Mouse (Mus musculus): ENCODE results near the gene Stmn1. TPM values are rescaled to one million over a fixed set of nuclear protein-coding genes. Genes with fewer than 3 reads are reported as not detected.

Stmn1 gene
- polyA plus RNA-seq, 1 experiment, result 109 TPM

GRCm38 (mm10) chr4:134479839-134480238 is 11.7 kb downstream of the Stmn1 start:
- no peaks in the 10 kb centered on the region for H3K27me3 ChIP-seq (ENCODE audit: control insufficient read depth, insufficient read depth, low read length)
- no peaks in the 10 kb centered on the region; the same call in 1 of the 2 replicates for H3K36me3 ChIP-seq (ENCODE audit: control insufficient read depth, insufficient read depth, low read length)
- TF ChIP-seq POLR2A (IDR thresholded peaks at IDR 0.05; ENCODE audit: control insufficient read depth, low read depth, low read length) (no peak), CTCF (IDR thresholded peaks at IDR 0.05; ENCODE audit: control insufficient read depth, insufficient read depth, insufficient replicate concordance, low read depth, low read length) (no peak)
- H3K4me1 ChIP-seq (ENCODE audit: control insufficient read depth, insufficient read depth, low read length), result peaks cover 5% of the 10 kb centered on the region; the same call in 1 of the 2 replicates
- H3K4me3 ChIP-seq (ENCODE audit: control insufficient read depth, low read depth, low read length), result no peak overlapping the region
- no peak overlapping the region for H3K27ac ChIP-seq (ENCODE audit: control insufficient read depth, insufficient read depth, low read depth, low read length)

GRCm38 (mm10) chr4:134480864-134481263 is 12.7 kb downstream of the Stmn1 start:
- Histone ChIP-seq H3K36me3 (ENCODE audit: control insufficient read depth, insufficient read depth, low read length) (no peaks in the 10 kb centered on the region; the same call in 1 of the 2 replicates), H3K27ac (ENCODE audit: control insufficient read depth, insufficient read depth, low read depth, low read length) (no peak overlapping the region)
- TF ChIP-seq CTCF (IDR thresholded peaks at IDR 0.05; ENCODE audit: control insufficient read depth, insufficient read depth, insufficient replicate concordance, low read depth, low read length) (peak; percentile 83; the same call in 1 of the 2 replicates), POLR2A (IDR thresholded peaks at IDR 0.05; ENCODE audit: control insufficient read depth, low read depth, low read length) (no peak)

GRCm38 (mm10) chr4:134481270-134481669 is 13.2 kb downstream of the Stmn1 start:
- Histone ChIP-seq H3K27me3 (ENCODE audit: control insufficient read depth, insufficient read depth, low read length) (no peaks in the 10 kb centered on the region), H3K4me1 (ENCODE audit: control insufficient read depth, insufficient read depth, low read length) (peaks cover 5% of the 10 kb centered on the region; the same call in 1 of the 2 replicates), H3K4me3 (ENCODE audit: control insufficient read depth, low read depth, low read length) (no peak overlapping the region)

More at GRCm38 (mm10) chr4:134480864-134481263, 12.7 kb downstream of the Stmn1 start:
- Histone ChIP-seq H3K4me3 (ENCODE audit: control insufficient read depth, low read depth, low read length) (no peak overlapping the region), H3K27me3 (ENCODE audit: control insufficient read depth, insufficient read depth, low read length) (no peaks in the 10 kb centered on the region), H3K4me1 (ENCODE audit: control insufficient read depth, insufficient read depth, low read length) (peaks cover 5% of the 10 kb centered on the region; the same call in 1 of the 2 replicates)

GRCm38 (mm10) chr4:134482442-134482841 is 14.3 kb downstream of the Stmn1 start:
- H3K4me3 ChIP-seq (ENCODE audit: control insufficient read depth, low read depth, low read length), result no peak overlapping the region
- no peak overlapping the region for H3K27ac ChIP-seq (ENCODE audit: control insufficient read depth, insufficient read depth, low read depth, low read length)
- no peaks in the 10 kb centered on the region; the same call in 1 of the 2 replicates for H3K4me1 ChIP-seq (ENCODE audit: control insufficient read depth, insufficient read depth, low read length)
- no peaks in the 10 kb centered on the region for H3K27me3 ChIP-seq (ENCODE audit: control insufficient read depth, insufficient read depth, low read length)
- TF ChIP-seq POLR2A (IDR thresholded peaks at IDR 0.05; ENCODE audit: control insufficient read depth, low read depth, low read length) (no peak), CTCF (IDR thresholded peaks at IDR 0.05; ENCODE audit: control insufficient read depth, insufficient read depth, insufficient replicate concordance, low read depth, low read length) (no peak)
- H3K36me3 ChIP-seq (ENCODE audit: control insufficient read depth, insufficient read depth, low read length), result no peaks in the 10 kb centered on the region

More at GRCm38 (mm10) chr4:134481270-134481669, 13.2 kb downstream of the Stmn1 start:
- Histone ChIP-seq H3K27ac (ENCODE audit: control insufficient read depth, insufficient read depth, low read depth, low read length) (no peak overlapping the region), H3K36me3 (ENCODE audit: control insufficient read depth, insufficient read depth, low read length) (no peaks in the 10 kb centered on the region)
- TF ChIP-seq POLR2A (IDR thresholded peaks at IDR 0.05; ENCODE audit: control insufficient read depth, low read depth, low read length) (no peak), CTCF (IDR thresholded peaks at IDR 0.05; ENCODE audit: control insufficient read depth, insufficient read depth, insufficient replicate concordance, low read depth, low read length) (no peak)

GRCm38 (mm10) chr4:134483078-134483688 is 15.1 kb downstream of the Stmn1 start:
- Histone ChIP-seq H3K27ac (ENCODE audit: control insufficient read depth, insufficient read depth, low read depth, low read length) (no peak overlapping the region), H3K36me3 (ENCODE audit: control insufficient read depth, insufficient read depth, low read length) (no peaks in the 10 kb centered on the region), H3K4me3 (ENCODE audit: control insufficient read depth, low read depth, low read length) (no peak overlapping the region), H3K4me1 (ENCODE audit: control insufficient read depth, insufficient read depth, low read length) (no peaks in the 10 kb centered on the region; the same call in 1 of the 2 replicates), H3K27me3 (ENCODE audit: control insufficient read depth, insufficient read depth, low read length) (no peaks in the 10 kb centered on the region)
- TF ChIP-seq POLR2A (IDR thresholded peaks at IDR 0.05; ENCODE audit: control insufficient read depth, low read depth, low read length) (no peak), CTCF (IDR thresholded peaks at IDR 0.05; ENCODE audit: control insufficient read depth, insufficient read depth, insufficient replicate concordance, low read depth, low read length) (no peak)

- TF ChIP-seq POLR2A (IDR thresholded peaks at IDR 0.05; ENCODE audit: control insufficient read depth, low read depth, low read length), result no peak
- no peak for TF ChIP-seq CTCF (IDR thresholded peaks at IDR 0.05; ENCODE audit: control insufficient read depth, insufficient read depth, insufficient replicate concordance, low read depth, low read length)
- no peak overlapping the region for H3K27ac ChIP-seq (ENCODE audit: control insufficient read depth, insufficient read depth, low read depth, low read length)
- H3K27me3 ChIP-seq (ENCODE audit: control insufficient read depth, insufficient read depth, low read length), result no peaks in the 10 kb centered on the region
- no peaks in the 10 kb centered on the region for H3K36me3 ChIP-seq (ENCODE audit: control insufficient read depth, insufficient read depth, low read length)
- no peaks in the 10 kb centered on the region; the same call in 1 of the 2 replicates for H3K4me1 ChIP-seq (ENCODE audit: control insufficient read depth, insufficient read depth, low read length)
- H3K4me3 ChIP-seq (ENCODE audit: control insufficient read depth, low read depth, low read length), result no peak overlapping the region
Observed at GRCm38 (mm10) chr4:134483696-134484095, 15.6 kb downstream of the Stmn1 start.

GRCm38 (mm10) chr4:134484231-134484630 is 16.1 kb downstream of the Stmn1 start:
- Histone ChIP-seq H3K27me3 (ENCODE audit: control insufficient read depth, insufficient read depth, low read length) (no peaks in the 10 kb centered on the region), H3K4me3 (ENCODE audit: control insufficient read depth, low read depth, low read length) (no peak overlapping the region), H3K36me3 (ENCODE audit: control insufficient read depth, insufficient read depth, low read length) (no peaks in the 10 kb centered on the region), H3K4me1 (ENCODE audit: control insufficient read depth, insufficient read depth, low read length) (no peaks in the 10 kb centered on the region; the same call in 1 of the 2 replicates), H3K27ac (ENCODE audit: control insufficient read depth, insufficient read depth, low read depth, low read length) (no peak overlapping the region)
- TF ChIP-seq CTCF (IDR thresholded peaks at IDR 0.05; ENCODE audit: control insufficient read depth, insufficient read depth, insufficient replicate concordance, low read depth, low read length) (no peak), POLR2A (IDR thresholded peaks at IDR 0.05; ENCODE audit: control insufficient read depth, low read depth, low read length) (no peak)
